In the genomic region with DNA sequence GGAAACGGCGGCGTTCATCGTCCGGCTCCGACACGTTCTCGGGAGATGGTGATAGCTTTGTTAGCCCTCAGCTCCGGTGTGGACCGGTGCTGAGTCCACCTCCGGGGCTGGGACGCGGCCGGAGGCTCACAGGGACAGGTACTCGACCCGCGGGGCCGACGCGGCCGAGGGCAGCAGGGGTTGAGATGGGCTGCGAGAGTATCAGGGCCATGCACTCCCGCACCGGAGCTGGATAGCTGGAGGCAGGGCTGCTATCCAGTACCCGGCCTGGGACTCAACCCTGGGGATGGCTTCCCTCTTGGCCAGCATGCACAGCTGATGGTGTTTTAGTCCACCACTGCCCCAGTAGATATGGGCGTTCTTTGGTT, we compare ENCODE assay signal across 8 mouse cellular contexts. TPM values are rescaled to one million over a fixed set of nuclear protein-coding genes. Genes with fewer than 3 reads are reported as not detected.
DNase-seq lines count a peak whose midpoint lies in the region; ATAC-seq and TF ChIP-seq lines count a peak whose summit lies in the region.

No protein-coding gene starts in this region.

- intact Hi-C loops in heart, postnatal 14 days (cut with DNase I): loop anchor here (2.0 to 10.0 kb wide), 4 partner anchors 77 to 539 kb away; a partner anchor contains a TSS
- intact Hi-C loops in left cerebral cortex, postnatal 14 days (cut with DNase I): loop anchor here (5.0 to 10.0 kb wide), 3 partner anchors 95 to 937 kb away; a partner anchor contains a TSS

- peak overlapping the region; percentile 65 for H3K9ac ChIP-seq in heart, postnatal 0 days (replicated peaks; ENCODE audit: low read depth, low read length)
- H3K9ac ChIP-seq in hindbrain, embryonic 13.5 days: peak overlapping the region; percentile 76
- H3K9ac ChIP-seq in midbrain, embryonic 13.5 days (replicated peaks): peak overlapping the region; percentile 81

- H3K27ac ChIP-seq in heart, postnatal 0 days (ENCODE audit: low read depth): no peak overlapping the region
- H3K27ac ChIP-seq in bone marrow macrophage, adult 2 months (ENCODE audit: insufficient read depth, low read depth, low read length): no peak overlapping the region
- no peak overlapping the region for H3K27ac ChIP-seq in hindbrain, embryonic 13.5 days
- H3K27ac ChIP-seq in midbrain, embryonic 13.5 days: no peak overlapping the region

- no peak for TF ChIP-seq POLR2A in bone marrow macrophage, adult 2 months (IDR thresholded peaks at IDR 0.05; ENCODE audit: borderline replicate concordance, low read depth, low read length)

- no peaks in the 10 kb centered on the region for H3K27me3 ChIP-seq in heart, postnatal 0 days (ENCODE audit: control insufficient read depth, insufficient read depth, low read length)
- no peaks in the 10 kb centered on the region for H3K27me3 ChIP-seq in hindbrain, embryonic 13.5 days
- no peaks in the 10 kb centered on the region for H3K27me3 ChIP-seq in midbrain, embryonic 13.5 days

- ATAC-seq in heart, postnatal 0 days (ENCODE audit: insufficient read depth, low read depth): peak; percentile 9; the same call in 1 of the 2 replicates
- ATAC-seq in hindbrain, embryonic 13.5 days (ENCODE audit: low FRiP score): peak; percentile 77
- ATAC-seq in midbrain, embryonic 13.5 days: peak; percentile 85

- H3K9me3 ChIP-seq in heart, postnatal 0 days (replicated peaks; ENCODE audit: control insufficient read depth, low read length): no peaks in the 10 kb centered on the region
- H3K9me3 ChIP-seq in hindbrain, embryonic 13.5 days: no peaks in the 10 kb centered on the region
- no peaks in the 10 kb centered on the region for H3K9me3 ChIP-seq in midbrain, embryonic 13.5 days

- no peaks in the 10 kb centered on the region for H3K36me3 ChIP-seq in heart, postnatal 0 days (replicated peaks; ENCODE audit: control insufficient read depth, insufficient read depth, low read length)
- H3K36me3 ChIP-seq in hindbrain, embryonic 13.5 days: no peaks in the 10 kb centered on the region
- H3K36me3 ChIP-seq in midbrain, embryonic 13.5 days: no peaks in the 10 kb centered on the region

- peaks cover 15% of the 10 kb centered on the region for H3K4me1 ChIP-seq in heart, postnatal 0 days (ENCODE audit: control insufficient read depth, insufficient read depth)
- peaks cover 8% of the 10 kb centered on the region; the same call in 1 of the 2 replicates for H3K4me1 ChIP-seq in bone marrow macrophage, adult 2 months (ENCODE audit: control insufficient read depth, insufficient read depth, low read length)
- peaks cover 12% of the 10 kb centered on the region for H3K4me1 ChIP-seq in hindbrain, embryonic 13.5 days (replicated peaks)
- peaks cover 17% of the 10 kb centered on the region for H3K4me1 ChIP-seq in midbrain, embryonic 13.5 days (replicated peaks)

- TF ChIP-seq CTCF in heart, postnatal 0 days (IDR thresholded peaks at IDR 0.05; ENCODE audit: low read depth): no peak
- TF ChIP-seq CTCF in bone marrow macrophage, adult 2 months (IDR thresholded peaks at IDR 0.05; ENCODE audit: low read depth, low read length): no peak

- DNase-seq in heart, postnatal 0 days (ENCODE audit: low spot score): no peak
- DNase-seq in heart, postnatal 14 days: no peak
- DNase-seq in spleen, postnatal 4 days (ENCODE audit: low spot score in 2 of 2): no peak
- no peak for DNase-seq in embryo, embryonic 9.5 days (ENCODE audit: extremely low spot score)
- DNase-seq in left cerebral cortex, postnatal 14 days (ENCODE audit: low spot score in 2 of 2): no peak

- WGBS in heart, postnatal 0 days: under 1% methylated on average over 26 of the region's 26 CpGs
- under 1% methylated on average over 26 of the region's 26 CpGs for WGBS in hindbrain, embryonic 13.5 days
- 1% methylated on average over 26 of the region's 26 CpGs for WGBS in midbrain, embryonic 13.5 days

- peak overlapping the region; percentile 97 for H3K4me2 ChIP-seq in heart, postnatal 0 days (ENCODE audit: low read depth, low read length)
- H3K4me2 ChIP-seq in hindbrain, embryonic 13.5 days: peak overlapping the region; percentile 97
- peak overlapping the region; percentile 98 for H3K4me2 ChIP-seq in midbrain, embryonic 13.5 days (replicated peaks)

- no peak for TF ChIP-seq EP300 in heart, postnatal 0 days (IDR thresholded peaks at IDR 0.05; ENCODE audit: low read depth)

- peak overlapping the region; percentile 85 for H3K4me3 ChIP-seq in heart, postnatal 0 days (ENCODE audit: low read depth, low read length)
- peak overlapping the region; percentile 93 for H3K4me3 ChIP-seq in bone marrow macrophage, adult 2 months (ENCODE audit: insufficient read depth, low read length)
- H3K4me3 ChIP-seq in hindbrain, embryonic 13.5 days: peak overlapping the region; percentile 83
- peak overlapping the region; percentile 88 for H3K4me3 ChIP-seq in midbrain, embryonic 13.5 days (replicated peaks)

RNA-seq across cellular contexts. Expression of a gene that starts 0.3 kb away (rescaled TPM):
- 4.8 and 6.9 TPM in 2 replicates for total RNA-seq in heart, postnatal 0 days (2014; rRNA removed; ENCODE audit: low replicate concordance)
- polyA plus RNA-seq in heart, postnatal 0 days (2015; fragmentation: Nextera tagmentation; extraction: Ambion mirVana): 0.87 and 0.97 TPM in 2 replicates
- 1 to 10 TPM; 1.3 to 1.9 TPM for total RNA-seq in heart, postnatal 14 days (2021)
- polyA plus RNA-seq in bone marrow macrophage, adult 2 months (2012; ENCODE audit: insufficient read depth, insufficient read length, missing spikeins): 4.9 and 8.2 TPM in 2 replicates
- polyA plus RNA-seq in hindbrain, embryonic 13.5 days (2015; fragmentation: Nextera tagmentation; extraction: Ambion mirVana): 3.1 and 3.3 TPM in 2 replicates
- polyA plus RNA-seq in midbrain, embryonic 13.5 days (2015; fragmentation: Nextera tagmentation; extraction: Ambion mirVana): 4.3 and 4.7 TPM in 2 replicates
- 1 to 10 TPM; 1.7 to 1.9 TPM for total RNA-seq in left cerebral cortex, postnatal 14 days (2021)

RNA-seq across cellular contexts. Expression of a gene that starts 21.6 kb away (rescaled TPM):
- 64.8 and 86.4 TPM in 2 replicates for total RNA-seq in heart, postnatal 0 days (2014; rRNA removed; ENCODE audit: low replicate concordance)
- 16.9 and 19.4 TPM in 2 replicates for polyA plus RNA-seq in heart, postnatal 0 days (2015; fragmentation: Nextera tagmentation; extraction: Ambion mirVana)
- total RNA-seq in heart, postnatal 14 days (2021): 100 to 1,000 TPM; 140 to 151 TPM
- 0.19 TPM in 1 of 2 replicates, not detected in the other for polyA plus RNA-seq in bone marrow macrophage, adult 2 months (2012; ENCODE audit: insufficient read depth, insufficient read length, missing spikeins)
- polyA plus RNA-seq in hindbrain, embryonic 13.5 days (2015; fragmentation: Nextera tagmentation; extraction: Ambion mirVana): not detected in 2 replicates
- not detected in 2 replicates for polyA plus RNA-seq in midbrain, embryonic 13.5 days (2015; fragmentation: Nextera tagmentation; extraction: Ambion mirVana)
- total RNA-seq in left cerebral cortex, postnatal 14 days (2021): under 1 TPM; 0.11 TPM

Comparison
In these comparisons a context has a peak if more than half of its experiments do, and no peak if none do; other contexts are left out.
1. ATAC-seq: peak in every context shown above with its lines; median percentile 85 in midbrain, embryonic 13.5 days; 77 in hindbrain, embryonic 13.5 days; 9 in heart, postnatal 0 days.
2. RNA of a gene that starts 21.6 kb away (polyA plus RNA-seq): 16.9 to 19.4 TPM in heart, postnatal 0 days; 0.19 TPM in bone marrow macrophage, adult 2 months, not detected in hindbrain, embryonic 13.5 days and not detected in midbrain, embryonic 13.5 days; every median in the first group is over 10 times any median in the second.
3. Peak in every context shown above with its lines, with median percentiles within 50 percentile points of each other: H3K4me2 ChIP-seq, H3K4me3 ChIP-seq and H3K9ac ChIP-seq.